Mouse (Mus musculus) hindbrain, embryonic 14.5 days (tissue): ENCODE data around the gene Cyb5rl. TPM values are rescaled to one million over a fixed set of nuclear protein-coding genes. Genes with fewer than 3 reads are reported as not detected.
"Not testable (repeated sequence)": the region's sequence is repeated elsewhere in the genome, so short reads cannot be mapped to it uniquely, and the experiment has no call there.

Source experiments
- ATAC-seq: fragments of 200-750 bp; cut with Nextera tagmentation; 2 replicates; pipeline ENCODE4 v1.8.0; 2017; ENCODE audit warnings: moderate number of reproducible peaks, mild to moderate bottlenecking, moderate TSS enrichment, moderate library complexity; ENCODE audit not compliant: low FRiP score
- DNase-seq: peaks from one replicate; pipeline ENCODE4 v3.0.0-alpha.2; 2015; ENCODE audit warnings: low spot score
- H3K27ac ChIP-seq: fragments of 300-500 bp; sonication (generic); 2 replicates; pipeline ENCODE4 v1.5.1; 2014; ENCODE audit warnings: mild to moderate bottlenecking, moderate library complexity
- H3K27me3 ChIP-seq: fragments of 300-500 bp; sonication (generic); 2 replicates; pipeline ENCODE4 v1.6.1; 2014; ENCODE audit warnings: mild to moderate bottlenecking, low read length, mixed read lengths; ENCODE audit not compliant: control insufficient read depth, insufficient read depth
- H3K36me3 ChIP-seq: fragments of 300-500 bp; sonication (generic); replicated peaks from 2 replicates; pipeline ENCODE4 v1.6.1; 2014; ENCODE audit not compliant: control insufficient read depth, insufficient read depth
- H3K4me1 ChIP-seq: fragments of 300-500 bp; sonication (generic); replicated peaks from 2 replicates; pipeline ENCODE4 v1.6.1; 2014; ENCODE audit warnings: antibody characterized with exemption, low read length, mixed read lengths; ENCODE audit not compliant: control insufficient read depth, insufficient read depth
- H3K4me2 ChIP-seq: fragments of 300-500 bp; sonication (generic); replicated peaks from 2 replicates; pipeline ENCODE4 v1.6.1; 2014; ENCODE audit warnings: mild to moderate bottlenecking, moderate library complexity
- H3K4me3 ChIP-seq: fragments of 300-500 bp; sonication (generic); replicated peaks from 2 replicates; pipeline ENCODE4 v1.5.1; 2014; ENCODE audit warnings: mild to moderate bottlenecking, low read length
- H3K9ac ChIP-seq: fragments of 300-500 bp; sonication (generic); 2 replicates; pipeline ENCODE4 v1.6.1; 2014
- H3K9me3 ChIP-seq: fragments of 300-500 bp; sonication (generic); 2 replicates; pipeline ENCODE4 v1.6.1; 2016; ENCODE audit warnings: low read length; ENCODE audit not compliant: control insufficient read depth
- WGBS: fragments of 180-500 bp; shearing (Covaris S2); extraction: QIAGEN DNeasy Blood & Tissue Kit; methylation state at CpG from one replicate; pipeline ENCODE4 v1.1.7; 2014; 5-methylcytosine and 5-hydroxymethylcytosine counted together
- polyA plus RNA-seq: library from polyadenylated mRNA; unstranded; fragments of >200 nt; fragmentation: Nextera tagmentation; extraction: Ambion mirVana; gene quantifications from 2 replicates; pipeline ENCODE4 v1.2.1, GENCODE M21; 2014

The Cyb5rl gene
- polyA plus RNA-seq, 1 experiment from 2014 or later, result 4.8 TPM

- Histone ChIP-seq H3K4me3 (no peak within 1 kb of the TSS), H3K9me3 (no peaks in the 10 kb centered on the region), H3K27me3 (no peaks in the 10 kb centered on the region), H3K36me3 (no peaks in the 10 kb centered on the region), H3K4me1 (peaks cover 22% of the 10 kb centered on the region), H3K9ac (no peak within 1 kb of the TSS), H3K27ac (no peak within 1 kb of the TSS), H3K4me2 (no peak within 1 kb of the TSS)
- ATAC-seq (no peak), DNase-seq (no peak)
- WGBS, result 20% methylated on average over 16 of the region's 16 CpGs
These were observed 30.1 kb downstream of the Cyb5rl start, which contains the start of gene Cdcp2 for GRCm38 (mm10) chr4:107096841-107097373. Gene Cdcp2, plus strand, starts transcription at chr4:107096891.

DNA sequence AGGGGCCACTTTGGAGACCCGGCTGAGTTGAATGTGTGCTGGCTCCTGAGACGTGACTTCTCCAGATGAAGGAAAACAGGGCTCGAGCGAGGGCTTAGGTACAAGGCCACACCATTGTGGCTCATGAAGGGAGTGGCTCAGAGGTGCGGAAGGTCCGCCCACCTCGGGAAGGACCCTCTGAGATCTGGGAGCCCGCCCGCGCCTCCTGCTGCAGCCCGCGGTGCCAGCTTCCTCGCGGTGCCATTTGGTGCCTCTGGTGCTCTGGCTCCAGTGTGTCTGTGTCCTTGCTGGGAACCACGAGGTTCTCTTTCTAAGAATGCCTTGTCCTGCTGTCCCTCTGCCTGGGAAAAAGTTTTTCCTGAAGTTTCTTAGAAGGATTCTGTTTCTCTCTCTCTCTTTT is 31.1 kb downstream of the Cyb5rl start:
- Histone ChIP-seq H3K4me3 (no peak overlapping the region), H3K36me3 (no peaks in the 10 kb centered on the region), H3K4me2 (no peak overlapping the region), H3K27me3 (no peaks in the 10 kb centered on the region), H3K27ac (no peak overlapping the region), H3K4me1 (peaks cover 22% of the 10 kb centered on the region), H3K9me3 (no peaks in the 10 kb centered on the region), H3K9ac (no peak overlapping the region)
- ATAC-seq, result no peak
- whole genome bisulfite sequencing, result 56% methylated on average over 15 of the region's 15 CpGs
- no peak for DNase-seq

- H3K9me3 ChIP-seq, result no peaks in the 10 kb centered on the region
- H3K36me3 ChIP-seq, result no peaks in the 10 kb centered on the region
- H3K4me1 ChIP-seq, result peaks cover 22% of the 10 kb centered on the region
- no peak overlapping the region for H3K27ac ChIP-seq
- no peak overlapping the region for H3K9ac ChIP-seq
- H3K27me3 ChIP-seq, result no peaks in the 10 kb centered on the region
- WGBS, result 71% methylated on average over 10 of the region's 10 CpGs
- no peak for ATAC-seq
- H3K4me3 ChIP-seq, result no peak overlapping the region
- no peak overlapping the region for H3K4me2 ChIP-seq
- no peak for DNase-seq
These were observed 31.6 kb downstream of the Cyb5rl start for GRCm38 (mm10) chr4:107098375-107098774.

DNA sequence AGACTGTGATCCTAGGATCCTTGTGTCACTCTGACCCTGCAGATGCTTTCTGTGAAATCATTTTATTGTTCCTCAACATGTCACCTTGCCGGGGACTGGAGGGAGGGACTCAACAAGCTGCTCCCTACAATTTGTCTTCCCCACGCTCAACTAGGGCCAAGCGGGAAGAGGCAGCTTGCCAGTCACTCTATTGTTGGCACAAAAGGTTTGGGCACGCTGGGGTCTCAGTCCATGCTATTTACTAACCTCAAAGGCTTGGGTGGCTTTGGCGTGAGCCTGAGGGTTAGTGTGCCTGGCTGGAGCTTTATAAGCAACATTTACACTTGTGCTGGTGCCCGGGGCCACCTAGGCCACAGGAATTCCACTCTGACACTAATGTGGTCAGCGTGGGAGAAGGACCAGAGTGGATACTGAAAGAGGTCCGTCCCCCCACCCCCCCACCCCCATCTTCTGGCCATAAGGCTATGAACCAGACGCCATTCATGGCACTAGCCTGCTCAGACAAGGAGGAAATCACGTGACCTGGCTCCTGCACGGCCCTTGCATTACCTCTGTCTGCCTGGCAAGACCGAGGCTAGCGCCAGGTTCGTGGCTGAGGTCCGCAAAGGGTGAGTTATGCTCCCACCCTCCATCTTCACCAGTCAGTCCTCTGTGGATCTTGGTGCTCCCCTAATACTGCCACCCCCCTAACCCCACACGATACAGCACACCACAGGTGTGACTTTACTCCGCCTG is 32.2 kb downstream of the Cyb5rl start:
- 69% methylated on average over 17 of the region's 17 CpGs for WGBS
- H3K4me1 ChIP-seq, result peaks cover 22% of the 10 kb centered on the region
- no peak overlapping the region for H3K4me3 ChIP-seq
- H3K27me3 ChIP-seq, result no peaks in the 10 kb centered on the region
- H3K36me3 ChIP-seq, result no peaks in the 10 kb centered on the region
- H3K9ac ChIP-seq, result no peak overlapping the region
- H3K4me2 ChIP-seq, result no peak overlapping the region
- no peaks in the 10 kb centered on the region for H3K9me3 ChIP-seq
- ATAC-seq (no peak), DNase-seq (no peak)
- H3K27ac ChIP-seq, result no peak overlapping the region

- Histone ChIP-seq H3K4me3 (no peak overlapping the region), H3K9me3 (no peaks in the 10 kb centered on the region), H3K27me3 (no peaks in the 10 kb centered on the region), H3K4me1 (peaks cover 7% of the 10 kb centered on the region), H3K4me2 (no peak overlapping the region), H3K9ac (no peak overlapping the region), H3K27ac (no peak overlapping the region), H3K36me3 (no peaks in the 10 kb centered on the region)
- 80% methylated on average over 8 of the region's 8 CpGs for WGBS
- DNase-seq, result no peak
- ATAC-seq, result no peak
These were observed 35.4 kb downstream of the Cyb5rl start for GRCm38 (mm10) chr4:107102220-107102619.

- no peaks in the 10 kb centered on the region for H3K36me3 ChIP-seq
- no peaks in the 10 kb centered on the region for H3K27me3 ChIP-seq
- ATAC-seq (no peak), DNase-seq (no peak)
- peaks cover 13% of the 10 kb centered on the region for H3K4me1 ChIP-seq
- H3K9me3 ChIP-seq, result no peaks in the 10 kb centered on the region
- 90% methylated on average over 16 of the region's 16 CpGs for WGBS
- no peak overlapping the region for H3K27ac ChIP-seq
- H3K4me2 ChIP-seq, result no peak overlapping the region
- H3K9ac ChIP-seq, result no peak overlapping the region
- no peak overlapping the region for H3K4me3 ChIP-seq
These were observed 40.0 kb downstream of the Cyb5rl start for GRCm38 (mm10) chr4:107106777-107107176.

- H3K4me1 ChIP-seq, result peaks cover 13% of the 10 kb centered on the region
- H3K27me3 ChIP-seq, result no peaks in the 10 kb centered on the region
- H3K9me3 ChIP-seq, result no peaks in the 10 kb centered on the region
- H3K4me3 ChIP-seq, result no peak overlapping the region
- 0 out of 2 replicates have a peak overlapping the region, but pooled peaks have one; percentile 51 for H3K27ac ChIP-seq
- H3K36me3 ChIP-seq, result no peaks in the 10 kb centered on the region
- peak; percentile 29 for DNase-seq
- no peak overlapping the region for H3K9ac ChIP-seq
- 23% methylated on average over 13 of the region's 13 CpGs for WGBS
- no peak overlapping the region for H3K4me2 ChIP-seq
- ATAC-seq, result peak; percentile 56; the same call in 1 of the 2 replicates
These were observed 41.5 kb downstream of the Cyb5rl start for GRCm38 (mm10) chr4:107108291-107108731.

DNA sequence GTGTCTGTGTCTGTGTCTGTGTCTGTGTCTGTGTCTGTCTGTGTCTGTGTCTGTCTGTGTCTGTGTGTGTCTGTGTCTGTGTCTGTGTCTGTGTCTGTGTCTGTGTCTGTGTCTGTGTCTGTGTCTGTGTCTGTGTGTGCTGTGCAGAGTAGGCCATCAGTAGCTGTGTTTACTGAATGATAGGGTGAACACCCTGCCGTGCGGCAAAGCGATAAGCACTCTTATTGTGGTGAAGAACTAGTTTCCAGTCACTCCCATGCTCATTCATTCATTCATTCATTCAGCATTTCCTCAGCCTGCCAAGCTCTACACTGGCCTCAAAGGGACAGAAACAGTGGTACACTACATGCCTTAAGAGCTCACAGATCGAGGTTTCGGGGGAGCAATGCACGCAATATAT is 42.4 kb downstream of the Cyb5rl start:
- not testable (repeated sequence) for H3K27ac ChIP-seq, H3K27me3 ChIP-seq, H3K36me3 ChIP-seq, DNase-seq, H3K9me3 ChIP-seq, H3K4me3 ChIP-seq, H3K4me2 ChIP-seq, H3K9ac ChIP-seq, ATAC-seq
- WGBS, result 94% methylated on average over 6 of the region's 6 CpGs
- peaks cover 13% of the 10 kb centered on the region for H3K4me1 ChIP-seq

GRCm38 (mm10) chr4:107114278-107114677 is 47.5 kb downstream of the Cyb5rl start:
- WGBS, result 64% methylated on average over 8 of the region's 8 CpGs
- DNase-seq, result no peak

More at GRCm38 (mm10) chr4:107114278-107114677, 47.5 kb downstream of the Cyb5rl start:
- no peaks in the 10 kb centered on the region for H3K27me3 ChIP-seq
- H3K4me1 ChIP-seq, result no peaks in the 10 kb centered on the region
- H3K4me2 ChIP-seq, result no peak overlapping the region
- no peak for ATAC-seq
- no peak overlapping the region for H3K9ac ChIP-seq
- no peak overlapping the region for H3K4me3 ChIP-seq
- no peaks in the 10 kb centered on the region for H3K9me3 ChIP-seq
- H3K36me3 ChIP-seq, result no peaks in the 10 kb centered on the region
- H3K27ac ChIP-seq, result no peak overlapping the region
